In genomic region chr8:105359646-105360045, GRCm38 (mm10) we compare ENCODE assay signal across 9 mouse cellular contexts. TPM values are rescaled to one million over a fixed set of nuclear protein-coding genes. Genes with fewer than 3 reads are reported as not detected.
DNase-seq lines count a peak whose midpoint lies in the region; ATAC-seq and TF ChIP-seq lines count a peak whose summit lies in the region.
"Had no signal": no experiment of that assay in that cellular context is flagged by ENCODE, and none has a peak within 500 bp of the region (broad histone marks: within the 10 kb centered on the region; RNA-seq: fewer than 3 reads in every experiment).

No protein-coding gene starts in this region.

- no peaks in the 10 kb centered on the region for H3K9me3 ChIP-seq in forebrain, postnatal 0 days (ENCODE audit: low read length)
- H3K9me3 ChIP-seq in forebrain, embryonic 10.5 days: no peaks in the 10 kb centered on the region
- H3K9me3 ChIP-seq in intestine, embryonic 14.5 days (ENCODE audit: control insufficient read depth, low read length): no peaks in the 10 kb centered on the region

- no peak overlapping the region for H3K4me3 ChIP-seq in forebrain, postnatal 0 days (ENCODE audit: low read depth, low read length)
- H3K4me3 ChIP-seq in forebrain, embryonic 10.5 days: no peak overlapping the region
- H3K4me3 ChIP-seq in intestine, embryonic 14.5 days (ENCODE audit: low read depth, low read length): no peak overlapping the region

- intact Hi-C loops in left cerebral cortex, postnatal 36 days (cut with DNase I): loop anchor here (5.0 kb wide), 2 partner anchors 38 to 113 kb away; partner anchors contain the start of gene Tppp3

- peak; percentile 54 for TF ChIP-seq CTCF in forebrain, postnatal 0 days (IDR thresholded peaks at IDR 0.05; ENCODE audit: low read depth)

- no peaks in the 10 kb centered on the region for H3K4me1 ChIP-seq in forebrain, postnatal 0 days (ENCODE audit: insufficient read depth)
- peaks cover 26% of the 10 kb centered on the region for H3K4me1 ChIP-seq in forebrain, embryonic 10.5 days
- 0 out of 2 replicates have a peak, but pooled peaks cover 4% of the 10 kb centered on the region for H3K4me1 ChIP-seq in intestine, embryonic 14.5 days (replicated peaks; ENCODE audit: control insufficient read depth, insufficient read depth, low read length)

- no peak overlapping the region for H3K4me2 ChIP-seq in forebrain, postnatal 0 days (ENCODE audit: low read depth)
- no peak overlapping the region for H3K4me2 ChIP-seq in intestine, embryonic 14.5 days (ENCODE audit: low read length)

- peaks cover 47% of the 10 kb centered on the region for H3K36me3 ChIP-seq in forebrain, postnatal 0 days (ENCODE audit: insufficient read depth)
- H3K36me3 ChIP-seq in forebrain, embryonic 10.5 days (replicated peaks): peaks cover 69% of the 10 kb centered on the region
- H3K36me3 ChIP-seq in intestine, embryonic 14.5 days (ENCODE audit: control insufficient read depth, insufficient read depth, low read length): no peaks in the 10 kb centered on the region

- H3K27ac ChIP-seq in forebrain, postnatal 0 days (ENCODE audit: low read depth, low read length): no peak overlapping the region
- no peak overlapping the region for H3K27ac ChIP-seq in forebrain, embryonic 10.5 days
- no peak overlapping the region for H3K27ac ChIP-seq in intestine, embryonic 14.5 days (ENCODE audit: low read depth)

- peak; percentile 37 for DNase-seq in forebrain, postnatal 0 days
- DNase-seq in forebrain, embryonic 10.5 days (ENCODE audit: extremely low spot score, low spot score): no peak
- peak; percentile 44 for DNase-seq in testis, postnatal 10 days (ENCODE audit: low spot score)
- DNase-seq in testis, postnatal 14 days (ENCODE audit: low spot score): no peak
- DNase-seq in intestine, embryonic 14.5 days (ENCODE audit: low spot score): no peak
- no peak for DNase-seq in urinary bladder, postnatal 10 days (ENCODE audit: low spot score)
- no peak for DNase-seq in urinary bladder, adult 18-20 months (ENCODE audit: low spot score in 2 of 2)
- DNase-seq in left cerebral cortex, postnatal 36 days (ENCODE audit: low spot score in 2 of 2): no peak
- DNase-seq: heart, adult 18-20 months had no signal

- H3K27me3 ChIP-seq in forebrain, postnatal 0 days (ENCODE audit: insufficient read depth, low read length): no peaks in the 10 kb centered on the region
- H3K27me3 ChIP-seq in forebrain, embryonic 10.5 days (ENCODE audit: poor library complexity, severe bottlenecking): no peaks in the 10 kb centered on the region
- H3K27me3 ChIP-seq in intestine, embryonic 14.5 days (replicated peaks; ENCODE audit: control insufficient read depth, insufficient read depth, low read length): no peaks in the 10 kb centered on the region

- H3K9ac ChIP-seq in forebrain, postnatal 0 days: no peak overlapping the region
- no peak overlapping the region for H3K9ac ChIP-seq in intestine, embryonic 14.5 days (ENCODE audit: low read length)

- peak; percentile 47; the same call in 1 of the 2 replicates for ATAC-seq in forebrain, postnatal 0 days
- ATAC-seq in intestine, embryonic 14.5 days (replicated peaks; ENCODE audit: low FRiP score, low TSS enrichment, low read depth): 0 out of 2 replicates have a peak, but pooled peaks have one; percentile 42

- WGBS in forebrain, postnatal 0 days: 50% methylated on average over 4 of the region's 4 CpGs
- 42% methylated on average over 4 of the region's 4 CpGs for WGBS in forebrain, embryonic 10.5 days
- 38% methylated on average over 4 of the region's 4 CpGs for WGBS in intestine, embryonic 14.5 days

RNA-seq across cellular contexts. Expression of gene Slc9a5, which starts 11.0 kb away (rescaled TPM):
- total RNA-seq in forebrain, postnatal 0 days (2014; rRNA removed): 17.5 and 17.8 TPM in 2 replicates
- 5.6 and 7.2 TPM in 2 replicates for polyA plus RNA-seq in forebrain, postnatal 0 days (2015; fragmentation: Nextera tagmentation; extraction: Ambion mirVana)
- polyA plus RNA-seq in forebrain, embryonic 10.5 days (2016; fragmentation: Nextera tagmentation; extraction: Ambion mirVana): 5.2 and 5.5 TPM in 2 replicates
- polyA plus RNA-seq in intestine, embryonic 14.5 days (2014; fragmentation: Nextera tagmentation; extraction: Ambion mirVana): 1.5 and 2.3 TPM in 2 replicates
- total RNA-seq in left cerebral cortex, postnatal 36 days (2021): 10 to 100 TPM; 34.1 to 44.5 TPM

RNA-seq across cellular contexts. Expression of gene Fhod1, which starts 11.9 kb away (rescaled TPM):
- total RNA-seq in forebrain, postnatal 0 days (2014; rRNA removed): 1.4 and 2.1 TPM in 2 replicates
- 0.15 and 0.30 TPM in 2 replicates for polyA plus RNA-seq in forebrain, postnatal 0 days (2015; fragmentation: Nextera tagmentation; extraction: Ambion mirVana)
- 2.1 and 2.2 TPM in 2 replicates for polyA plus RNA-seq in forebrain, embryonic 10.5 days (2016; fragmentation: Nextera tagmentation; extraction: Ambion mirVana)
- 3.2 and 3.5 TPM in 2 replicates for polyA plus RNA-seq in intestine, embryonic 14.5 days (2014; fragmentation: Nextera tagmentation; extraction: Ambion mirVana)
- 1 to 10 TPM; 2.3 to 3.7 TPM for total RNA-seq in left cerebral cortex, postnatal 36 days (2021)

RNA-seq across cellular contexts. Expression of gene Plekhg4, which starts 13.4 kb away (rescaled TPM):
- 4.2 and 4.5 TPM in 2 replicates for total RNA-seq in forebrain, postnatal 0 days (2014; rRNA removed)
- 0.70 and 0.77 TPM in 2 replicates for polyA plus RNA-seq in forebrain, postnatal 0 days (2015; fragmentation: Nextera tagmentation; extraction: Ambion mirVana)
- 0.64 and 1.1 TPM in 2 replicates for polyA plus RNA-seq in forebrain, embryonic 10.5 days (2016; fragmentation: Nextera tagmentation; extraction: Ambion mirVana)
- 0.19 and 0.27 TPM in 2 replicates for polyA plus RNA-seq in intestine, embryonic 14.5 days (2014; fragmentation: Nextera tagmentation; extraction: Ambion mirVana)
- 1 to 10 TPM; 1.3 to 5.5 TPM for total RNA-seq in left cerebral cortex, postnatal 36 days (2021)
- total RNA-seq: heart, adult 18-20 months had no signal

RNA-seq across cellular contexts. Expression of gene Tmem208, which starts 33.5 kb away (rescaled TPM):
- 76.4 and 109 TPM in 2 replicates for total RNA-seq in forebrain, postnatal 0 days (2014; rRNA removed)
- polyA plus RNA-seq in forebrain, postnatal 0 days (2015; fragmentation: Nextera tagmentation; extraction: Ambion mirVana): 126 and 140 TPM in 2 replicates
- 95.3 and 96.6 TPM in 2 replicates for polyA plus RNA-seq in forebrain, embryonic 10.5 days (2016; fragmentation: Nextera tagmentation; extraction: Ambion mirVana)
- 136 and 138 TPM in 2 replicates for polyA plus RNA-seq in intestine, embryonic 14.5 days (2014; fragmentation: Nextera tagmentation; extraction: Ambion mirVana)
- 10 to 100 TPM; 38.5 to 43.6 TPM for total RNA-seq in left cerebral cortex, postnatal 36 days (2021)

RNA-seq across cellular contexts. Expression of gene Lrrc29, which starts 33.6 kb away (rescaled TPM):
- 1.6 and 3.0 TPM in 2 replicates for total RNA-seq in forebrain, postnatal 0 days (2014; rRNA removed)
- 1.8 and 2.1 TPM in 2 replicates for polyA plus RNA-seq in forebrain, postnatal 0 days (2015; fragmentation: Nextera tagmentation; extraction: Ambion mirVana)
- 1.4 TPM in 2 replicates for polyA plus RNA-seq in forebrain, embryonic 10.5 days (2016; fragmentation: Nextera tagmentation; extraction: Ambion mirVana)
- 1.9 and 2.3 TPM in 2 replicates for polyA plus RNA-seq in intestine, embryonic 14.5 days (2014; fragmentation: Nextera tagmentation; extraction: Ambion mirVana)
- total RNA-seq in left cerebral cortex, postnatal 36 days (2021): 1 to 10 TPM; 3.7 to 7.3 TPM

Comparison
In these comparisons a context has a peak if more than half of its experiments do, and no peak if none do; other contexts are left out.
1. DNase-seq: peak in forebrain, postnatal 0 days (single experiment) and testis, postnatal 10 days (single experiment); none in forebrain, embryonic 10.5 days (single experiment), testis, postnatal 14 days (single experiment), intestine, embryonic 14.5 days (single experiment), urinary bladder, postnatal 10 days (single experiment), urinary bladder, adult 18-20 months (0 of 2) and left cerebral cortex, postnatal 36 days (0 of 2).